Mouse (Mus musculus): ENCODE measurements around the gene B4galt2.

DNA sequence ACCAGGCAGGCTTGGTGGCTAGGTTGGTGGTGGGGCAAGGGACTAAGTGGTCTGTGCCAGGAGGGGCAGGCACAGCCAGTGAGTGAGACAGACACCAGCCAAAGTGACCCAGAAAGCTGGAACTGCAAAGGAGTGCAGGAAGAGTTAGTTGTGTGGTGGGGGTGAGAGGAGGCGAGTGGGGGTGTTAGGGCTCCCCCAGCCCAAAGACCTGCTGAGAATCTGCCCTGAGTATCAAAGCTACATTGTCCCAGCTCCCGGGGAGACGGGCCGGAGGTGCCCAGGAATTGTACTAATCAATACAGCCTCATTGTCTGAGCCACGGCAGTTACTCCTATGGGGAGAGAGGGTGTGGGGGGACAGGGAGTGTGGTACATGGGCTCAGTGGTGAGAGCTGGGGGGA, 33.8 kb downstream of the B4galt2 start:
- TF ChIP-seq CTCF (IDR thresholded peaks at IDR 0.05; ENCODE audit: low read depth) (no peak), EP300 (IDR thresholded peaks at IDR 0.05; ENCODE audit: low read depth) (no peak)

Data from heart, postnatal 0 days (tissue).